Mouse (Mus musculus) stomach, embryonic 14.5 days (tissue): ENCODE results near the gene Atf6b. TPM values are rescaled to one million over a fixed set of nuclear protein-coding genes. Genes with fewer than 3 reads are reported as not detected.

ENCODE experiments used
- ATAC-seq: fragments of 200-750 bp; cut with Nextera tagmentation; 2 replicates; pipeline ENCODE4 v1.8.0; 2017; ENCODE audit warnings: low read depth, moderate TSS enrichment; ENCODE audit not compliant: insufficient number of reproducible peaks, insufficient read depth, low FRiP score
- H3K27ac ChIP-seq: fragments of 300-500 bp; sonication (generic); 2 replicates; pipeline ENCODE4 v1.5.1; 2014; ENCODE audit warnings: mild to moderate bottlenecking, low read length, moderate library complexity, mixed read lengths
- H3K27me3 ChIP-seq: fragments of 300-500 bp; sonication (generic); 2 replicates; pipeline ENCODE4 v1.6.1; 2014; ENCODE audit warnings: low read length, control low read depth, mixed read lengths; ENCODE audit not compliant: control insufficient read depth, insufficient read depth
- H3K36me3 ChIP-seq: fragments of 300-500 bp; sonication (generic); 2 replicates; pipeline ENCODE4 v1.6.1; 2014; ENCODE audit warnings: mild to moderate bottlenecking, control low read depth, low read length, moderate library complexity, mixed read lengths; ENCODE audit not compliant: control insufficient read depth, insufficient read depth
- H3K4me1 ChIP-seq: fragments of 300-500 bp; sonication (generic); 2 replicates; pipeline ENCODE4 v1.6.1; 2014; ENCODE audit warnings: low read length, control low read depth, mixed read lengths; ENCODE audit not compliant: control insufficient read depth, insufficient read depth
- H3K4me2 ChIP-seq: fragments of 300-500 bp; sonication (generic); replicated peaks from 2 replicates; pipeline ENCODE4 v1.6.1; 2014; ENCODE audit warnings: low read depth, low read length, control low read depth
- H3K4me3 ChIP-seq: fragments of 300-500 bp; sonication (generic); 2 replicates; pipeline ENCODE4 v1.5.1; 2014; ENCODE audit warnings: low read depth, low read length, control low read depth
- H3K9ac ChIP-seq: fragments of 300-500 bp; sonication (generic); replicated peaks from 2 replicates; pipeline ENCODE4 v1.6.1; 2014; ENCODE audit warnings: low read depth, mild to moderate bottlenecking, control low read depth, low read length, moderate library complexity, mixed read lengths
- H3K9me3 ChIP-seq: fragments of 300-500 bp; sonication (generic); 2 replicates; pipeline ENCODE4 v1.6.1; 2016; ENCODE audit warnings: low read depth, low read length, control low read depth; ENCODE audit not compliant: control insufficient read depth
- WGBS: fragments of 180-500 bp; shearing (Covaris S2); extraction: QIAGEN DNeasy Blood & Tissue Kit; methylation state at CpG from one replicate; pipeline ENCODE4 v1.1.7; 2014; 5-methylcytosine and 5-hydroxymethylcytosine counted together
- polyA plus RNA-seq: library from polyadenylated mRNA; unstranded; fragments of >200 nt; fragmentation: Nextera tagmentation; extraction: Ambion mirVana; gene quantifications from 2 replicates; pipeline ENCODE4 v1.2.1, GENCODE M21; 2014

Atf6b gene
- polyA plus RNA-seq, 1 experiment from 2014 or later = 58.3 TPM

DNA sequence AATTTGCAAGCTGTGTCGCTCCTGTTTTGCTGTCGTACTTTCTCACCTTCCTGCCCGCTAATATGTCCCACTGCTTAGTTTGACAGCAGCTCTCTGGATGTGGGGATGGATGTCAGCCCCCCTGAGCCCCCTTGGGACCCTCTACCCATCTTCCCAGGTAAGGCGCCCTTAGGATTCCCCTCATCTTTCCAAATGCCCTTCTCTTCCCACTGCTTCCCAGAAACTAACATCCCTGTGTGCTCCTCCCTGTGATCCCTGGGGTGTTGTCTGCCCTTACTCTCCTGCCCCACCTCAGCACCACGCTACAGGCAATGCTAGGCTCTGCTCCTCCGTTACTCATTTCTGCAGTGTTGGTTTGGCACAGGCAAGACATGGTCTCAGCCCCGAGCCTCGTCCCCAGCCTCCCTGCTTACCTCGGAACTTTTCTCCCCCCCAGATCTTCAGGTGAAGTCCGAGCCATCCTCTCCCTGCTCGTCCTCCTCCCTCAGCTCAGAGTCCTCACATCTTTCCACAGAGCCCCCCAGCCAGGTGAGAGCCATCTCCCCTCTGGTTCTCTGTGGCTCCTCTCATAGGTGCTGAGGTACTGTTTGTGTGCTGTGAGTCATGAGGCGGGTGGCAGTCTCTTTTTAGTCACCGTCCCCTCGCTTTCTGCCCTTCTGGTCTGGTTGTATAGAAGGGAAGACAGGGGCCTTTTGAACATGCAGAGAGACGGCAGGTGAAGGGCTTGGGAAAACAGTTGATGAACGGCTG, 1.4 kb downstream of the Atf6b start:
- peaks cover 37% of the 10 kb centered on the region for H3K36me3 ChIP-seq
- peak overlapping the region; percentile 91; the same call in 1 of the 2 replicates for H3K4me3 ChIP-seq
- H3K4me1 ChIP-seq = peaks cover 6% of the 10 kb centered on the region; the same call in 1 of the 2 replicates
- H3K27me3 ChIP-seq = no peaks in the 10 kb centered on the region
- H3K9ac ChIP-seq = peak overlapping the region; percentile 84; the same call in 1 of the 2 replicates
- peak overlapping the region; percentile 91 for H3K4me2 ChIP-seq
- no peak for ATAC-seq
- H3K9me3 ChIP-seq = no peaks in the 10 kb centered on the region
- no peak overlapping the region for H3K27ac ChIP-seq
- WGBS = 82% methylated on average over 16 of the region's 16 CpGs

DNA sequence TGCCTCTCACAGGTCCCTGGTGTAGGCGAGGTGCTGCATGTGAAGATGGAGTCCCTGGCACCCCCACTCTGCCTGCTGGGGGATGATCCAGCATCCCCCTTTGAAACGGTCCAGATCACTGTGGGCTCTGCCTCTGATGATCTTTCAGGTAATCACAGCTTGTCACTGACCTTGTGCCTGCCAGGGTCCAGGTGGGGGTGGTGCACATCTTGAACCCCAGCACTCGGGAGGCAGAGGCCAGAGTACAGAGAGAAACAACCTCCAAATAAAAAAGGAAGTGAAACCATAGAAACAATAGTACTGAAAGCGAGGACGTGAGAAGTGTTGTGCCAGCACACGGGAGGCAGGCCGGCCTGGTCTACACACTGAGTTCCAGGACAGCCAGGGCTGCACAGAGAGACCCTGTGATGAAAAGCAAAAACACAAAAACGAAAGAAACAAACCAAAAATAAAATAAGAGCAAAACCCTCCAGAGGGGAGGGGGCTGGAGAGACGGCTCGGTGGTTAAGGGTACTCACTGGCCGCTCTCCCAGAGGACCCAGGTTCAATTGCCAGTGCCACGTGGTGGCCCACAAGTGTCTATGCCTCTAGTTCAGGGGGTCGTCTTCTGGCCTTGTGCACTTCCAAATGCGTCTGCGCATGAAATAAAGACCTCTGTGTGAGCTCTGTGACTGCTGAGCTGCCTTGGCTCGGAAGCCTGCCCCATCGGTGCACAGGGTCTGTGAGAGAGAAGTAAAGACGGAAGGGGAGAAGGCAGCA, 2.3 kb downstream of the Atf6b start:
- Histone ChIP-seq H3K9ac (no peak overlapping the region), H3K4me2 (no peak overlapping the region), H3K36me3 (peaks cover 45% of the 10 kb centered on the region), H3K4me1 (peaks cover 7% of the 10 kb centered on the region; the same call in 1 of the 2 replicates), H3K4me3 (no peak overlapping the region), H3K27ac (no peak overlapping the region), H3K27me3 (no peaks in the 10 kb centered on the region), H3K9me3 (no peaks in the 10 kb centered on the region)
- 90% methylated on average over 18 of the region's 18 CpGs for WGBS
- ATAC-seq = no peak

DNA sequence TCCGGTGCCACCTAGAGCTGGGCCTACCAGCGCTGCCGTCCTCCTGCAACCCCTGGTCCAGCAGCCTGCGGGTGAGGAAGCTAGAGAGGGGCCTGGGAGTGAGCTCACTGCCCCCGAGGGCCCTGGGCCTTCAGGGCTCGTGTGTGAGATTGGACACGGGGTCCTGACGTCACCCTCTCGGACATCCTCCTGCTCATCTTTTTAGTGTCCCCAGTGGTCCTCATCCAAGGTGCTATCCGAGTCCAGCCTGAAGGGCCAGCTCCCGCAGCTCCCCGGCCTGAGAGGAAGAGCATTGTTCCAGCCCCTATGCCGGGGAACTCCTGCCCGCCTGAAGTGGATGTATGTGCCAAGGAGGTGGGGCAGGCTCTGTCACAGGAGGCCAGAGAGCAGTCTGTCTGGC, 3.8 kb downstream of the Atf6b start:
- H3K9me3 ChIP-seq = no peaks in the 10 kb centered on the region
- WGBS = 92% methylated on average over 14 of the region's 14 CpGs
- peaks cover 45% of the 10 kb centered on the region for H3K36me3 ChIP-seq
- H3K9ac ChIP-seq = no peak overlapping the region
- H3K27me3 ChIP-seq = no peaks in the 10 kb centered on the region
- no peak overlapping the region for H3K4me2 ChIP-seq
- peaks cover 18% of the 10 kb centered on the region for H3K4me1 ChIP-seq
- H3K4me3 ChIP-seq = no peak overlapping the region
- no peak for ATAC-seq
- H3K27ac ChIP-seq = no peak overlapping the region

GRCm38 (mm10) chr17:34651507-34652221, 4.7 kb downstream of the Atf6b start:
- Histone ChIP-seq H3K4me3 (no peak overlapping the region), H3K9me3 (no peaks in the 10 kb centered on the region), H3K36me3 (peaks cover 45% of the 10 kb centered on the region), H3K4me1 (peaks cover 27% of the 10 kb centered on the region), H3K27ac (no peak overlapping the region), H3K27me3 (no peaks in the 10 kb centered on the region), H3K9ac (no peak overlapping the region), H3K4me2 (no peak overlapping the region)
- ATAC-seq = no peak
- 51% methylated on average over 19 of the region's 19 CpGs for WGBS

DNA sequence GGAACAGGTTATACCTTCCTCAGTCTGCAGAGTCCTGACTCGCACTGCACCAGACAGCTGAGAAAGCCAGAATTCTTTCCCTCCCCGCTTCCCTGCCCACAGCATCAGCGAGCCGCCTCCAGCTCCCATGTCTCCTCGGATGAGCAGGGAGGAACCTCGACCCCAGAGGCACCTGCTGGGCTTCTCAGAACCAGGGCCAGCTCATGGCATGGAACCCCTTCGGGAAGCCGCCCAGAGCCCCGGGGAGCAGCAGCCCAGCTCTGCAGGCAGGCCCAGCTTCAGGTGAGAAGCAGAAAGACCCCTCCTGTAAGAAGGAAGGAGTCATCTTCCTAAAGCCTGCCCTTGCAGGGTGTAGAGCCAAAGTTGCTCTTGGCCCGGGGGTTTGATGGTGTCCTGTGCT, 5.6 kb downstream of the Atf6b start:
- H3K4me2 ChIP-seq = no peak overlapping the region
- H3K4me1 ChIP-seq = peaks cover 27% of the 10 kb centered on the region
- peaks cover 45% of the 10 kb centered on the region for H3K36me3 ChIP-seq
- H3K9me3 ChIP-seq = no peaks in the 10 kb centered on the region
- WGBS = 86% methylated on average over 10 of the region's 10 CpGs
- H3K27me3 ChIP-seq = no peaks in the 10 kb centered on the region
- no peak overlapping the region for H3K4me3 ChIP-seq
- ATAC-seq = no peak
- no peak overlapping the region for H3K9ac ChIP-seq
- no peak overlapping the region for H3K27ac ChIP-seq

- Histone ChIP-seq H3K9me3 (no peaks in the 10 kb centered on the region), H3K9ac (no peak overlapping the region), H3K36me3 (peaks cover 45% of the 10 kb centered on the region), H3K27me3 (no peaks in the 10 kb centered on the region), H3K4me1 (peaks cover 23% of the 10 kb centered on the region), H3K4me2 (no peak overlapping the region), H3K27ac (no peak overlapping the region), H3K4me3 (no peak overlapping the region)
- ATAC-seq = no peak
- WGBS = 89% methylated on average over 8 of the region's 8 CpGs
Measured at GRCm38 (mm10) chr17:34652985-34653384, 6.0 kb downstream of the Atf6b start.

GRCm38 (mm10) chr17:34653746-34654285, 6.9 kb downstream of the Atf6b start:
- no peak for ATAC-seq
- 64% methylated on average over 9 of the region's 9 CpGs for WGBS
- no peak overlapping the region for H3K27ac ChIP-seq
- H3K27me3 ChIP-seq = no peaks in the 10 kb centered on the region
- peaks cover 20% of the 10 kb centered on the region for H3K4me1 ChIP-seq
- no peak overlapping the region for H3K9ac ChIP-seq
- no peak overlapping the region for H3K4me3 ChIP-seq
- H3K4me2 ChIP-seq = no peak overlapping the region
- peaks cover 45% of the 10 kb centered on the region for H3K36me3 ChIP-seq
- H3K9me3 ChIP-seq = no peaks in the 10 kb centered on the region

DNA sequence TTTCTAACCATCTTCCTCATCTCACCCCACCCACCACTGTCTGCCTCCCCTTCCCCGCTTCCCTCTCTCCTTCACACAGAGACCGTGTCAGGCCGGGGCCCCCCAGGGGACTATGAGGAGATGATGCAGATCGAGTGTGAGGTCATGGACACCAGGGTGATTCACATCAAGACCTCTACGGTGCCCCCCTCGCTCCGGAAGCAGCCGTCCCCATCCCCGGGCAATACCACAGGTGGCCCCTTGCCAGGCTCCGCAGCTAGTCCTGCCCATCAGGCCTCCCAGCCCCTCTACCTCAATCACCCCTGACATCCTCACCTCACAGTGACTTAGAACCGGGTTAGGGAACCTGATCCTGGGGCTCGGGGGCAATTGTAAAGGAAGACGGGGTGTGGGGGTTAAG, 7.4 kb downstream of the Atf6b start:
- ATAC-seq = no peak
- Histone ChIP-seq H3K27me3 (no peaks in the 10 kb centered on the region), H3K9me3 (no peaks in the 10 kb centered on the region), H3K4me3 (no peak overlapping the region), H3K27ac (no peak overlapping the region), H3K9ac (no peak overlapping the region), H3K36me3 (peaks cover 44% of the 10 kb centered on the region), H3K4me2 (no peak overlapping the region), H3K4me1 (peaks cover 20% of the 10 kb centered on the region)
- 94% methylated on average over 13 of the region's 13 CpGs for WGBS
